Mouse (Mus musculus) testis, postnatal 14 days (tissue): ENCODE measurements around the gene Inip.
"Not testable (repeated sequence)": the region's sequence is repeated elsewhere in the genome, so short reads cannot be mapped to it uniquely, and the experiment has no call there.

ENCODE experiments used
- DNase-seq: peaks from one replicate; pipeline ENCODE4 v3.0.0; 2021; ENCODE audit warnings: low spot score

Inip gene

DNA sequence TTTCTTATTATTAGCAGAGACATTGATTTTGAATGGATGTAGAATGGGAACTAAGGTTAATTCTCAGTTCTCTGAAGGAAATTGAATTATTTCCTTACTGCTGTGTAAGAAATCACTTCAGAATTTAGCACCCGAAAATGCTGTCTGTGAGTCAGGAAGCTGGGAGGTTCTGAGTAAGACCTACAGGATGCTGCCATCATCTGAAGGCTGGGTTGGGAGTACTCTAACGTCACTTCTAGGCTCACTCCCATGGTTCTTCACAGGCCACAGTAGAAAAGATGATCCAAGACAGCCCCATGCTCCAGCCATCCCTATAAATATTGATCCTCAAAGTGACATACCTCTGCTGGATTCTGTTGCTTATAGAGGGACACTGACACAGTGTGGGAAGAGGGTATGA, 6.1 kb upstream of the Inip start:
- DNase-seq, result no peak

- DNase-seq, result no peak
Measured at GRCm38 (mm10) chr4:59806879-59807195, 5.4 kb upstream of the Inip start.

- DNase-seq, result no peak
Measured at GRCm38 (mm10) chr4:59805968-59806878, 4.8 kb upstream of the Inip start.

GRCm38 (mm10) chr4:59805181-59805967, 4.0 kb upstream of the Inip start, which contains the start of gene Snx30:
Gene Snx30, plus strand, starts transcription at chr4:59805840.
- DNase-seq, result peak; percentile 87

DNA sequence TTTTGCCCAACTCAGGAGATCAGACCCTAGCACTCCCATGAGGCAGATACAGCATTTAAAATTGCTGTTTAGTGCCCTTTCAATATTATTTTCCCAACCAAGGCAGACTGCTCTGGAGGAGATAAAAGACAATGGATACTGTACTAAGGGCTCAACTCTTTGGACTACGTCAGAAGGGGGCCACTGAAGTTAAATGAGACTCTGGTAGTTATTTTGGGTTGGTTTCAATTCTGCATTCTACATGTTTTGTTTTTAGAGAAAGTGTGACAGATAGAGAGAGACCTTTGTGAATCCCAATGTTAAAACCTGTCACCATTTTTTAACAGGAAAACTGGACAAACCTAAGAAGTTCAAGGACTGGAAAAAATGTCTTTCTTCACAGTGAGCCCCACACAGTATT, 3.4 kb upstream of the Inip start:
- no peak for DNase-seq

DNA sequence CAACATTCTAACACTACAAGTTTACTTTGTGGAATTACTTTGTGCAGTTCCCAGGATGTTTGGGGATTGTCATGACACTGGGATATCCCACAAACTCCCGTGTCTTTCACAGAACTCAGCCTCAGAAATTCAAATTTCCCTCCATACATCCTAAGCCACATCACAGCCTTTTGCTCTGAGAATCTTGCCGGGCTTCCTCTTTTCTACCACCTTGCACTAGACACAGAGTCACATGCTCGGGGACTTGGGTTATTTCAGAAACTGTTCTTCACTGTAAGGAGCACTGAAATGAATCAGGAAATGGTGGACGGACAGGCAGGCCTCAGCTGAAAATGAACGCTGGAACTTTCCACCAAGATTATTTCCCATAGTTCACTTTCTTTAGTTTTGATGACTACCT, 2.0 kb upstream of the Inip start:
- DNase-seq, result no peak

DNA sequence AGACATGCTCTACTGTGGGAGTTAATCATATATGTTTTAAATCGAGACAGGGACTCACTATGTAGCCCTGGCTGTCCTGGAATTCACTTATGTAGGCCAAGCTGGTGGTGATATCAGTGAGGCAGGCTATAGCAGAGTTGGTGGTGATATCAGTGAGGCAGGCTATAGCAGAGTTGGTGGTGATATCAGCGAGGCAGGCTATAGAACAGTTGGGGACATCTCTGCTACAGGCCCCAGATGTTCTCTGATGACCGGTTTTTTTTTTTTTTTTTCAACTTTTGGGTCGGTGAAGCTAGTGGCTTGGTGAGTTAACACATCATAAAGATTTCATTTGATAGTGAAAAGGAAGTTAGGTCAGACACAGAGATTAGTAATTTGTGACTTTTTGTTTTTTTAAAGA, 1.4 kb upstream of the Inip start:
- DNase-seq, result no peak

GRCm38 (mm10) chr4:59802107-59802506, 718 bp upstream of the Inip start:
- no peak for DNase-seq

GRCm38 (mm10) chr4:59800181-59800580, 1.2 kb downstream of the Inip start:
- DNase-seq, result no peak

DNA sequence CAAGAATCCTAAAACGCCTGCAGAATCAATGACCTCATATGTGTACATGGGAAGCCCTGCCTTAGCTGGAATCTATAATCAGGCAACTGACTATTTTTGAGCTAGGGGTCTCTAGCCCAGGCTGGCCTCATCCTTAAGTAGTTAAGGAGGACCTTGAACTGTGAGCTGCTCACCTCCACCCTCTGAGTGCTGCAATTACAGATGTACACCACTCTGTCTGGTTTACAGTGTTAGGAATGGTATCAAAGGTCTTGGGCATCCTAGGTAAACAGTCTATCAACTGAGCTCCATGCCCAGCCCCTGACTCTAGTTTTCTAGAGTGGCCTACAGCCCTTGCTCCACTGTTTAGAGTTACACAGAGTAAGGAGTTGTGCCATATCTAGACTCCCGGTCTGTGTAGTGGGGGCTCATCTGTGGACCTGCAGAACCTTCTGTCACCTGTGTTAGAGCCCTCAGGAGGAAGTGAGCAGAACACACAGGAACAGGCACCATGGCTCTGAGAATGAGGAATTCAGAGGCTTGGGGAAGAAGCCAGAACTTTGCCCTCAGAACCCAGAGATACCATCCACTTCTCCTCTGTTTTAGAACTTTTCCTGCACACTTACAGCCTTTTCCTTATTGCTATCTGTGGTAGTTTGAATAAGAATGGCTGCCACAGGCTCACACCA, 5.5 kb downstream of the Inip start:
- no peak for DNase-seq

- no peak for DNase-seq
Measured at GRCm38 (mm10) chr4:59794116-59794515, 7.3 kb downstream of the Inip start.

DNA sequence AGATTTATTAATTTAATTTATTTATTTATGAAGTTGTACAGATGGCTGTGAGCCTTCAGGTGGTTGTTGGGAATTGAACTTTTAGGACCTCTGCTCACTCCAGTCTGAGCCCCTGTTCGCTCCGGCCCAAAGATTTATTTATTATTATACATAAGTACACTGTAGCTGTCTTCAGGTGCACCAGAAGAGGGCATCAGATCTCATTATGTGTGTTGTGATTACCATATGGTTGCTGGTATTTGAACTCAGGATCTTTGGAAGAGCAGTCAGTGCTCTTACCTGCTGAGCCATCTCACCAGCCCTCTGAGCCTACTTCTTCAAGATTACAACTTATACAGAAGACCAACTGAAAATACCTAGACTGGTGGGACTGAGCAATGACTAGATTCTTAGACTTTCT, 7.8 kb downstream of the Inip start:
- DNase-seq, result not testable (repeated sequence)

DNA sequence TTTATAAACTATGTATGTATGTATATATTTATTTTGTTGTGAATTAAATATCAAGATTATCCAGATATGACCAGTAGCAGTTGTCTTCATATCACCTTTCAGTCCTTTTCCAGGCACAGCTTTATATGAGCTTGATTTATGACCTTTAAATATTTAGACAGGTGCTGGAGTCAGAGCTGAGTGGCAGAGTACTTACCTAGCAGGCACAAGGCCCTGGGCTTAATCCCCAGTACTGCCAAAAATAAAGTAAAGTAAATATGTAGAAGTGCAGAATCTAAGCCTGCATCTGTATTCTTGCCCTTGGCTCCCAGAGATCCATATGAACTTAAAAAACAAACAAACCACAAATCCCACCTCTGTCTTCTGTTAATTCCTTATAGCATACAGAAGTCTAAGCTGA, 12.4 kb downstream of the Inip start:
- DNase-seq, result no peak

DNA sequence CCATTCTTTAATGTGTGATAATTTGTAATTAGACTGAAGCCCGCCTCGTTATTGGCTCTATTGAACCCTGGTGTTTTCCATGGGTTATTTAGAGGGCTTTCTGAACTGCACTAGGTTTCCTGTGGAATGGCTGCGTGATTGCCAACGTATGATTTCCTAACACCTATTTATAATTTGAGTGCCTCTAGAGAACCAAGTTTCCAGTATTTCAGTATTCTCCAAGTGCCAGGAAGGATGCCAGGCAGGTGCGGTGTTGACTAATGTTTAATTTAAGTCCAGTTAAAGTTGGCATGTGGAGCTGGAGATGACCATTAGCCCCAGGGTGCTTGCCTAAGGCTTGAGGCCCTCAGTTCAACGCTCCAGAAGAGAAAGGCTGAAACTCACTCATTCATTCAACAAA, 14.3 kb downstream of the Inip start:
- no peak for DNase-seq

DNA sequence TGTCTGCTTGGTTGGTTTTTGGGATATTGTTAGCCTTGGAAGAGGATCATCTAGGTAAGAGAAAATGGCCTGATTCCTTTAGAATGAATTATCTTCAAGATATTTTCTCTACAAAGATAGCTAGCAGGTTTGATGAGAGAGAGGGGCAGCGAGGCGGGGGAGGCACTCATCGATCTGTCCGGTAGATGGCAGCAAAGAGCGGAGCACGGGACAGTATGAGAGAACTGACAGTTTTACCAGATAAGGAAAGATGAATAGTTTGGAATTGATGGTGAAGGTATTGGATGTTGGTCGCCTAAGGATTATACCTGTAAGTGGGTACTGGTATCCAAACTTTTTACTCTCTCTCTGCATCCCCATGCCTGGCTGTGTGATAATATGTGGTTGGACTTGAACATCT, 14.7 kb downstream of the Inip start:
- DNase-seq, result no peak

DNA sequence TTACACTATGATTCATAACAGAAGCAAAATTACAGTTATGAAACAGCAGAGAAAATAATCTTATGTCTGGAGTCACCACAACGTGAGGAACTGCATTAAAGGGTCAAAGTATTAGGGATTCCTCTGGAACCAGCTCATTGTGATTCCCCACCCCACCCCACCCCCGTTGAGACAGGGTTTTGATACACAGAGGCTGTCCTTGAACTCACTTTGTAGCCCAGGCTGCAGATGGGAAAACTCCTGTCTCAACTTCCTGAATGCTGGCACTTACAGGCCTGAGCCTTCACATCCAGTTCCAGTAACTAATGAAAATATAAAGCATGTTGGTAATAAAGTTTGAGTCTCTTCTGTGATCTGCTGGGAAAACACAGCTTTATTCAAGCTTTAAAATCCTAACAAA, 16.0 kb downstream of the Inip start:
- no peak for DNase-seq

DNA sequence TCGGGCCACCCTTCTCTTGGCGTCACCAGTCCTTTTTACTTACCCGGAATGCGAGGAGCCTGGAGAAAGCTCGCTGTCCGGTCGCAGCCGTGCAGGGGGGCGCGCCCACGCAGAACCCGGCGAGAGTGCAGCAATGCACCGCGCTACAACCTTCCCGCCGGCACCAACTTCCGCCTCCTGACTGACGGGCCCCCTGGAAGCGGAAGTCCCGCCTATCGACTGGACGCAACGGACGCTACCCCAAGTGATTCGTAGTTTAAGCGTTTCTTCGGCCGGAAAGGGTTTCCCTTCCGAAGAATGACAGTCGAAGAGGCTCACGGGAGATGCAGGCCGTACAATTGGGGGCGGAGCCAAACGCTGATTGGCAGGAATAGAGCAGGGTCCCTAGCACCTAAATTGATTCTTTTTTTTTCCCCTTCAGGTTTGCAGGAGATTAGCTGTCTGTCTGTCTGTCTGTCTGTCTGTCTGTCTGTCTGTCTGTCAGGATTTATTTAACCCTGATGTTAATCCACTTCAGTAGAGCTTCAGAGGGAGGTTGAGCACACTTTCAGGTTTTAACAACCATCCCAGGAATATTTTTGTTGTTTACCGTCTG, 17.6 kb downstream of the Inip start:
- DNase-seq, result peak; percentile 97

- DNase-seq, result no peak
Measured at GRCm38 (mm10) chr4:59782853-59783684, 18.3 kb downstream of the Inip start.

- DNase-seq, result no peak
Measured at GRCm38 (mm10) chr4:59780568-59780967, 20.8 kb downstream of the Inip start.

DNA sequence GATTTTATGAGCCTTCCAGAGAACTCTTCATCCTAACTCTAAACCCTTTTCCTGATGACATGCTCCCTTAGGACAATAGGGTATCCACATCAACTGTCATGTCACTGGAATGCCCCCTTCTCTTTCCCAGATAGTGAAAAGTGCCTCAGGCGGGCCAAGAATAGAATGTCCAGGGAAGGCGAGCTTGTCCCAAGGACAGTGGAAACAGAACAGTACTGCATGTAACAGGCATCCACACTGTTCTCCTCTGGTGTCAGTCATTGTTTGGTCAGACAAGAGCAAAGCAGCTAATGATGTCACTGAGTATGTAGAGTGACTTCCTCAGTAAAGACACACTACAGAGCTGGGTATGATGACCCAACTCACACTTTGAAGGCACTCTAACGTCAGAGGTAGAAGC, 23.6 kb downstream of the Inip start:
- no peak for DNase-seq

DNA sequence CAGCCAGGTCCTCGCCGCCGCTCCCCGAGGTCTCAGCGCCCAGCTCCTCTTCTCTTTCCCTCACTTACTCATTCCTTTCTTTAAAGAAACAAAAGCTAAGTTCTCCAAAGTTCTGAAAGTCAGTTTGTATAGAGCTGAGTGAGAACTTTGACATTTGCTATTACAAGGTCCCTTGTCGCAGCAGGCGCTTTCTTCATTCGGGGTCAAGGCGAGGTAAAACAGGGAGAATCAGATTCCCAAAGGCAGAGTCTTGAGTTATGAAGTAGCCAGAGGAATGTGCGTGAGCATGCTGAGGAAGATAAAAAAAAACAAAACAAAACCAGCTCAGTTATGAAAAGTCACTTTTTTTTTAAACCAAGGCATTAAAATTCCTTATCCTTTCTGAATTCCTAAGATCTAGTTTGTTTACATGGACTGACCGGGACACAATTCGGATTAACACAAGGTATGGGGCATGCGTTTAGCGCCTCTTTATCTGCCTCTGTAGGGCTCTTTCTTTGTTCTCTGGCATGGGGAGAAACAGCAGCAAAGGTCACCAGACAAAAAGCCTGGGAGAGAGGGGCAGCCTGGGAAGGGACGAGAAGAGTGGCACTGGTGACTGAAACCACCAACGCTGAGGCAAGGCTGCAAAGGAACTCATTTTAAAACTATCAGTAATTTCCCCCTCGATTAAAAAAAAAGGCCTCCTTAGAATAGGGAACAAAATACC, 29.1 kb downstream of the Inip start:
- no peak for DNase-seq
